Mouse (Mus musculus): ENCODE data around the gene Ly6g6f. TPM values are rescaled to one million over a fixed set of nuclear protein-coding genes. Genes with fewer than 3 reads are reported as not detected.

Gene Ly6g6f
- polyA plus RNA-seq (2015; fragmentation: Nextera tagmentation; extraction: Ambion mirVana): 0.16 and 0.23 TPM in 2 replicates

- Histone ChIP-seq H3K9ac (ENCODE audit: low read depth, low read length) (no peak within 1 kb of the TSS), H3K4me2 (ENCODE audit: low read depth, low read length) (no peak within 1 kb of the TSS), H3K27ac (ENCODE audit: low read length) (no peak within 1 kb of the TSS), H3K36me3 (ENCODE audit: control insufficient read depth, insufficient read depth, low read length) (no peaks in the 10 kb centered on the region), H3K9me3 (ENCODE audit: control insufficient read depth, low read length) (no peaks in the 10 kb centered on the region), H3K27me3 (replicated peaks; ENCODE audit: control insufficient read depth, insufficient read depth, low read length) (no peaks in the 10 kb centered on the region), H3K4me1 (ENCODE audit: control insufficient read depth, insufficient read depth, low read length) (peaks cover 4% of the 10 kb centered on the region), H3K4me3 (ENCODE audit: low read length) (no peak within 1 kb of the TSS)
- 75% methylated on average over 7 of the region's 7 CpGs for WGBS
- no peak for ATAC-seq
These were observed at the start of gene Ly6g6f for GRCm38 (mm10) chr17:35085208-35085865. Ly6g6f (minus strand) TSS chr17:35085610.

GRCm38 (mm10) chr17:35134801-35135590, 49.6 kb upstream of the Ly6g6f start, which contains the start of gene Bag6:
Bag6 (plus strand) TSS chr17:35135178.
- under 1% methylated on average over 65 of the region's 66 CpGs for WGBS
- Histone ChIP-seq H3K4me3 (ENCODE audit: low read length) (peak within 1 kb of the TSS; percentile 71), H3K27me3 (replicated peaks; ENCODE audit: control insufficient read depth, insufficient read depth, low read length) (no peaks in the 10 kb centered on the region), H3K4me1 (ENCODE audit: control insufficient read depth, insufficient read depth, low read length) (peaks cover 11% of the 10 kb centered on the region; the same call in 1 of the 2 replicates), H3K4me2 (ENCODE audit: low read depth, low read length) (peak within 1 kb of the TSS; percentile 64), H3K9me3 (ENCODE audit: control insufficient read depth, low read length) (no peaks in the 10 kb centered on the region), H3K27ac (ENCODE audit: low read length) (peak within 1 kb of the TSS; percentile 84), H3K36me3 (ENCODE audit: control insufficient read depth, insufficient read depth, low read length) (peaks cover 8% of the 10 kb centered on the region), H3K9ac (ENCODE audit: low read depth, low read length) (peak within 1 kb of the TSS; percentile 69)
- peak; percentile 95 for ATAC-seq

DNA sequence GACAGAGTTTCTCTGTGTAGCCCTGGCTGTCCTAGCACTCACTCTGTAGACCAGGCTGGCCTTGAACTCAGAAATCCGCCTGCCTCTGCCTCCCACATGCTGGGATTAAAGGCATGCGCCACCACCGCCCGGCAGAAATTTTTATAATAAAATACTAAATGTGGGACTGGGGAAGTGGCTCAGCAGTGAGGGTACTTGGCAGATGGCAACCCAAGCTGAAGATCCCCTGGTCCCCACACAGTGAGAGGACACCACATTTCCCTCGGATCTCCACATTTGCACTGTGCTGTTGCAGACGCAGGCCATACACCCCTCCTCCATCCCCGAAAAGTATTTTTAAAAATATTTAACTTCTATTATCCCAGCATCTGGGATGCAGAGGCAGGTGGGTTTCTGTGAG, 48.1 kb upstream of the Ly6g6f start:
- H3K9ac ChIP-seq (ENCODE audit: low read depth, low read length): no peak overlapping the region
- no peaks in the 10 kb centered on the region for H3K27me3 ChIP-seq (replicated peaks; ENCODE audit: control insufficient read depth, insufficient read depth, low read length)
- 90% methylated on average over 7 of the region's 7 CpGs for WGBS
- peaks cover 12% of the 10 kb centered on the region; the same call in 1 of the 2 replicates for H3K4me1 ChIP-seq (ENCODE audit: control insufficient read depth, insufficient read depth, low read length)
- H3K4me2 ChIP-seq (ENCODE audit: low read depth, low read length): no peak overlapping the region
- ATAC-seq: no peak
- H3K36me3 ChIP-seq (ENCODE audit: control insufficient read depth, insufficient read depth, low read length): peaks cover 3% of the 10 kb centered on the region; the same call in 1 of the 2 replicates
- no peak overlapping the region for H3K27ac ChIP-seq (ENCODE audit: low read length)
- H3K9me3 ChIP-seq (ENCODE audit: control insufficient read depth, low read length): no peaks in the 10 kb centered on the region
- no peak overlapping the region for H3K4me3 ChIP-seq (ENCODE audit: low read length)

GRCm38 (mm10) chr17:35132174-35132560, 46.8 kb upstream of the Ly6g6f start:
- WGBS: 61% methylated on average over 3 of the region's 3 CpGs
- no peak overlapping the region for H3K9ac ChIP-seq (ENCODE audit: low read depth, low read length)

GRCm38 (mm10) chr17:35131500-35132173, 46.2 kb upstream of the Ly6g6f start, which contains the start of gene Apom:
Apom (minus strand) TSS chr17:35132050.
- Histone ChIP-seq H3K27ac (ENCODE audit: low read length) (no peak within 1 kb of the TSS), H3K4me3 (ENCODE audit: low read length) (no peak within 1 kb of the TSS)

More at GRCm38 (mm10) chr17:35132174-35132560, 46.8 kb upstream of the Ly6g6f start:
- Histone ChIP-seq H3K9me3 (ENCODE audit: control insufficient read depth, low read length) (no peaks in the 10 kb centered on the region), H3K4me3 (ENCODE audit: low read length) (no peak overlapping the region), H3K27ac (ENCODE audit: low read length) (no peak overlapping the region), H3K4me1 (ENCODE audit: control insufficient read depth, insufficient read depth, low read length) (peaks cover 19% of the 10 kb centered on the region), H3K27me3 (replicated peaks; ENCODE audit: control insufficient read depth, insufficient read depth, low read length) (no peaks in the 10 kb centered on the region), H3K36me3 (ENCODE audit: control insufficient read depth, insufficient read depth, low read length) (peaks cover 8% of the 10 kb centered on the region), H3K4me2 (ENCODE audit: low read depth, low read length) (no peak overlapping the region)
- ATAC-seq: no peak

GRCm38 (mm10) chr17:35131038-35131437, 45.6 kb upstream of the Ly6g6f start:
- Histone ChIP-seq H3K9me3 (ENCODE audit: control insufficient read depth, low read length) (no peaks in the 10 kb centered on the region), H3K4me1 (ENCODE audit: control insufficient read depth, insufficient read depth, low read length) (peaks cover 18% of the 10 kb centered on the region), H3K9ac (ENCODE audit: low read depth, low read length) (no peak overlapping the region), H3K27ac (ENCODE audit: low read length) (no peak overlapping the region), H3K4me3 (ENCODE audit: low read length) (no peak overlapping the region), H3K36me3 (ENCODE audit: control insufficient read depth, insufficient read depth, low read length) (peaks cover 8% of the 10 kb centered on the region), H3K27me3 (replicated peaks; ENCODE audit: control insufficient read depth, insufficient read depth, low read length) (no peaks in the 10 kb centered on the region), H3K4me2 (ENCODE audit: low read depth, low read length) (no peak overlapping the region)
- no peak for ATAC-seq
- 84% methylated on average over 8 of the region's 8 CpGs for WGBS

More at GRCm38 (mm10) chr17:35131500-35132173, 46.2 kb upstream of the Ly6g6f start, which contains the start of gene Apom:
- no peaks in the 10 kb centered on the region for H3K9me3 ChIP-seq (ENCODE audit: control insufficient read depth, low read length)
- H3K4me2 ChIP-seq (ENCODE audit: low read depth, low read length): no peak within 1 kb of the TSS
- no peak for ATAC-seq
- peaks cover 8% of the 10 kb centered on the region for H3K36me3 ChIP-seq (ENCODE audit: control insufficient read depth, insufficient read depth, low read length)
- WGBS: 72% methylated on average over 15 of the region's 15 CpGs
- H3K4me1 ChIP-seq (ENCODE audit: control insufficient read depth, insufficient read depth, low read length): peaks cover 19% of the 10 kb centered on the region
- no peak within 1 kb of the TSS for H3K9ac ChIP-seq (ENCODE audit: low read depth, low read length)
- H3K27me3 ChIP-seq (replicated peaks; ENCODE audit: control insufficient read depth, insufficient read depth, low read length): no peaks in the 10 kb centered on the region

- no peak overlapping the region for H3K4me2 ChIP-seq (ENCODE audit: low read depth, low read length)
- H3K27ac ChIP-seq (ENCODE audit: low read length): no peak overlapping the region
These were observed 43.6 kb upstream of the Ly6g6f start for GRCm38 (mm10) chr17:35128996-35129395.

GRCm38 (mm10) chr17:35127017-35127416, 41.6 kb upstream of the Ly6g6f start:
- peak overlapping the region; percentile 77 for H3K4me3 ChIP-seq (ENCODE audit: low read length)
- H3K4me2 ChIP-seq (ENCODE audit: low read depth, low read length): peak overlapping the region; percentile 90
- peaks cover 8% of the 10 kb centered on the region for H3K36me3 ChIP-seq (ENCODE audit: control insufficient read depth, insufficient read depth, low read length)
- WGBS: 57% methylated on average over 13 of the region's 13 CpGs
- peaks cover 28% of the 10 kb centered on the region for H3K4me1 ChIP-seq (ENCODE audit: control insufficient read depth, insufficient read depth, low read length)
- no peak for ATAC-seq
- no peaks in the 10 kb centered on the region for H3K9me3 ChIP-seq (ENCODE audit: control insufficient read depth, low read length)
- no peaks in the 10 kb centered on the region for H3K27me3 ChIP-seq (replicated peaks; ENCODE audit: control insufficient read depth, insufficient read depth, low read length)
- peak overlapping the region; percentile 91 for H3K9ac ChIP-seq (ENCODE audit: low read depth, low read length)
- H3K27ac ChIP-seq (ENCODE audit: low read length): peak overlapping the region; percentile 94

More at GRCm38 (mm10) chr17:35128996-35129395, 43.6 kb upstream of the Ly6g6f start:
- H3K36me3 ChIP-seq (ENCODE audit: control insufficient read depth, insufficient read depth, low read length): peaks cover 8% of the 10 kb centered on the region
- WGBS: 66% methylated on average over 11 of the region's 11 CpGs
- H3K27me3 ChIP-seq (replicated peaks; ENCODE audit: control insufficient read depth, insufficient read depth, low read length): no peaks in the 10 kb centered on the region
- H3K4me1 ChIP-seq (ENCODE audit: control insufficient read depth, insufficient read depth, low read length): peaks cover 28% of the 10 kb centered on the region
- no peaks in the 10 kb centered on the region for H3K9me3 ChIP-seq (ENCODE audit: control insufficient read depth, low read length)
- no peak for ATAC-seq
- no peak overlapping the region for H3K9ac ChIP-seq (ENCODE audit: low read depth, low read length)
- no peak overlapping the region for H3K4me3 ChIP-seq (ENCODE audit: low read length)

GRCm38 (mm10) chr17:35126206-35126611, 40.8 kb upstream of the Ly6g6f start, which contains the start of gene D17H6S53E:
D17H6S53E (plus strand) TSS chr17:35126373.
- ATAC-seq: peak; percentile 76
- Histone ChIP-seq H3K27me3 (replicated peaks; ENCODE audit: control insufficient read depth, insufficient read depth, low read length) (no peaks in the 10 kb centered on the region), H3K4me3 (ENCODE audit: low read length) (peak within 1 kb of the TSS; percentile 77), H3K4me1 (ENCODE audit: control insufficient read depth, insufficient read depth, low read length) (peaks cover 28% of the 10 kb centered on the region), H3K9ac (ENCODE audit: low read depth, low read length) (peak within 1 kb of the TSS; percentile 91), H3K9me3 (ENCODE audit: control insufficient read depth, low read length) (no peaks in the 10 kb centered on the region), H3K36me3 (ENCODE audit: control insufficient read depth, insufficient read depth, low read length) (peaks cover 8% of the 10 kb centered on the region), H3K4me2 (ENCODE audit: low read depth, low read length) (peak within 1 kb of the TSS; percentile 90), H3K27ac (ENCODE audit: low read length) (peak within 1 kb of the TSS; percentile 94)
- WGBS: under 1% methylated on average over 36 of the region's 36 CpGs
